Mouse (Mus musculus): Measurements from ENCODE around the gene Alox12.

The Alox12 gene

GRCm38 (mm10) chr11:70219873-70220272, 35.3 kb downstream of the Alox12 start:
- DNase-seq, result no peak

GRCm38 (mm10) chr11:70218741-70219470, 36.2 kb downstream of the Alox12 start:
- no peak for DNase-seq

DNA sequence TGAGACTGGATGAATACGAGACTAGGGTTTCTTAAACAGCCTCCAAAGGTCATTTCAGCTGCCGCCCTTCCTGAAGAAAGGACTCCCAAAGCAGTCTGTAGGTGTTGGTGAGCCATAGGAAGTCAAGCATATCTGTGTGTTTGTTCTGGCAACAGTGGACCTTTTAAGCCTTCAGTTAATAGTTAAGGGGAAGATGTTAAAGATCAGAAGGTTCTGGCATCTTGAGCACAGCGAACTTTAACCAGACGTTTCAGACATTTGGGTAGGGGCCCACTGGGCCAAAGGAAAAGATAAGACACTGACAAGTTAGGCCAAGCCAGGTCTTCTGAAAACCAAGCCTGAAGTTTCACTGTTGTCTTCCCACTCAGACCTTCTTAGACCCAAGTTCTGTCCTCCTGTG, 37.1 kb downstream of the Alox12 start:
- DNase-seq, result no peak

DNA sequence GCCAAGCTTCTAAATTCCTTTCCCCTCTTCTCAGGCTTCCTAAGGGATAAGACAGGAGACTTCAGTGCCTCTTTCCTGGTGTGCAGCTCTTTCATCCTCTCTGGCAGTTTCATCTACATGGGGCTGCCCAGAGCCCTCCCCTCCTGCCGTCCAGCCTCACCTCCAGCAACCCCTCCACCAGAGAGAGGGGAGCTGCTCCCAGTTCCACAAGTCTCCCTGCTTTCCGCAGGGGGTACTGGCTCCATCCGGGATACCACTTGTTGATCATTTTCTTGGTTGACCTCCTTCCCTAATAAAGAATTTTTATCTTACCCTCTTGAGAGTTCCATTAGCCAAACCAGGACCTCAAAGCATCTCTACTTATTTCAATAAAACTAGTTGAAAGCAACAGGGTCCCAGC, 39.0 kb downstream of the Alox12 start:
- no peak for DNase-seq

DNA sequence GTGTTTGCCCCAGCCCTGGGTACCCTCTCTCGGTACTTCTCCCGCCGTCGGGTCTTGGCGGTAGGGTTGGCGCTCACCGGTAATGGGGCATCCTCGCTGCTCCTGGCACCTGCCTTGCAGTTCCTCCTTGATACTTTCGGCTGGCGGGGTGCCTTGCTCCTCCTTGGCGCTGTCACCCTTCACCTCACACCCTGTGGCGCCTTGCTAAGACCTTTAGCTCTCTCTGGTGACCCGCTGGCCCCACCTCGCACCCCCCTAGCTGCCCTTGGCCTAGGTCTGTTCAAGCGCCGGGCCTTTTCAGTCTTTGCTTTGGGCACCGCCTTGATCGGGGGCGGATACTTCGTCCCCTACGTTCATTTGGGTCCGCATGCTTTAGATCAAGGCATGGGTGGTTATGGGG, 39.9 kb downstream of the Alox12 start:
- DNase-seq, result no peak

GRCm38 (mm10) chr11:70214856-70215209, 40.3 kb downstream of the Alox12 start:
- DNase-seq, result no peak

DNA sequence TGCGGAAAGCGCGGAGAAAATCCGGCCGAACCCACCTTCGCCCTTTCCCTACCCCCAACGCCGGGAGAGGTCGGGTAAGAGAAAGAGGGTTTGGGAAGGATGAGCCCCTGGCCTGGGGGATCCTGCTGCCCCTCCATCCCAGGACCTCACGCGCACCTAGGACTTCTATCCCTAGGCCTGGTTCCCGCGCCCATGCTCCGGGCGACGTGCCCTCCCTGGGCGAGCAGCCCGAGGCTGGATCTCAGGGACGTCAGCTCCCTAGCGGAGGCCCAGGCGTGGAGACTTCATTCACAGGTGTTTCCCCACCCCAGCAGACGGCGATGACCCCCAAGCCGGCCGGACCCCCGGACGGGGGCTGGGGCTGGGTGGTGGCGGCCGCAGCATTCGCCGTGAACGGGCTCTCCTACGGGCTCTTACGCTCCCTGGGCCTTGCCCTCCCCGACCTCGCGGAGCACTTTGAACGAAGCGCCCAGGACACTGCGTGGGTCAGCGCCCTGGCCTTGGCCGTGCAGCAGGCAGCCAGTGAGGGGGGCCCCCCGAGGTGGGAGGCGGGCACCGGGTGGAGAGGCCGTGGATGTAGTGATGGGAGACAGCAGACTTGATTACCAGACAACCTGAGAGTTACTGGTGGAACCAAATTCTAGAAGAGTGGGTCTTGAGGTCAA, 40.8 kb downstream of the Alox12 start:
- no peak for DNase-seq

- no peak for DNase-seq
Measured at GRCm38 (mm10) chr11:70213736-70214135, 41.4 kb downstream of the Alox12 start.

GRCm38 (mm10) chr11:70212896-70213295, 42.3 kb downstream of the Alox12 start:
- DNase-seq, result peak; percentile 58

- DNase-seq, result no peak
Measured at GRCm38 (mm10) chr11:70212423-70212822, 42.7 kb downstream of the Alox12 start, which contains the start of gene Slc16a11. Gene Slc16a11, plus strand, starts transcription at chr11:70212752.

DNA sequence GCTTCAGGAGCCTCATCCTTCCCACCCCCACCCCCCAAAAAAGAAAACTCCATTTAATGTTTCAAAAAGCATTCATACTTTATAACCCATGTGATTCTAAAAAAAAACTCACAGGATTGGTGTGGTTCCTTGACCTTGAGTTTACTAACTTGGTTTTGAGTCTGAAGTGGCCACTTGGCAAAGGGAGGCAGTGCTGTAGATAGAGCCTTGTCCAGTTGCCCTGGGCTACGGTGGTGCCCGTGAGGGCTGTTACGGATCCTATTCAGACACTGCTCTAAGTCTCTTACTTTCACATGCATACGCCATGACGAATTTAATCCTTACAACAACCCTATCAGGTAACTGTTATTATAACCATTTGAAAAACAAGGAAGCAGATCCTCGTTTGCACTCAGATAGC, 43.2 kb downstream of the Alox12 start:
- no peak for DNase-seq

- no peak for DNase-seq
Measured at GRCm38 (mm10) chr11:70210681-70211080, 44.5 kb downstream of the Alox12 start.

DNA sequence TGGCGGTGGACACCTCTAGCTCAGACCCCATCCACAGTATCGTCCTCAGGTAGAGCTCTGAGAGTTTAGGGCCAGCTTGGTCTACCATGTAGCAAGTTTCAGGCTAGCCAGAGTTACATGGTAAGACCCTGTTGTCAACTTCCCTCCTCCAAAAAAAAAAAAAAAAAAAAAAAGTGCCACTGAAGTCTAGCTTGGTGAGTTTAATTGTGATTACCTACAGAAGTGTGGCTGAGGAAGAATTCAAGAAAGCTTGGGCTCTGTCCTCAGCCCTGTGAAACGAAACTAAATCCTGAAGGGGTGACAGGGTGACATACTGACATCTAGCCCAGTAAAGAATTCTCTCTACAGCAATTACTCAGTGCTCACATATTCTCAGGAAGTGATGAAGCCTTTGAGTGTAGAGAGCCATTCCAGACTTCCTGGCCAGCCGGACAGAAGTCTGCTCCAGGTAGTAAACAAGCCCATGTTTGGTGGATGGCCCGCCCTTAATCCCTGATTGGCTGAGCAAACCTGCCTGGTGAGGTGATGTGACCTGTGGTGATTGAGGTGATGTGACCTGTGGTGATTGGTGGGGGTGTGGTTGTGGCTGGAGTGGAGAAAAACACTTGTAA, 46.3 kb downstream of the Alox12 start:
- no peak for DNase-seq

GRCm38 (mm10) chr11:70207283-70207682, 47.9 kb downstream of the Alox12 start:
- no peak for DNase-seq

- DNase-seq, result no peak
Measured at GRCm38 (mm10) chr11:70206801-70207200, 48.4 kb downstream of the Alox12 start.

GRCm38 (mm10) chr11:70201691-70202090, 53.5 kb downstream of the Alox12 start:
- DNase-seq, result peak; percentile 82

DNA sequence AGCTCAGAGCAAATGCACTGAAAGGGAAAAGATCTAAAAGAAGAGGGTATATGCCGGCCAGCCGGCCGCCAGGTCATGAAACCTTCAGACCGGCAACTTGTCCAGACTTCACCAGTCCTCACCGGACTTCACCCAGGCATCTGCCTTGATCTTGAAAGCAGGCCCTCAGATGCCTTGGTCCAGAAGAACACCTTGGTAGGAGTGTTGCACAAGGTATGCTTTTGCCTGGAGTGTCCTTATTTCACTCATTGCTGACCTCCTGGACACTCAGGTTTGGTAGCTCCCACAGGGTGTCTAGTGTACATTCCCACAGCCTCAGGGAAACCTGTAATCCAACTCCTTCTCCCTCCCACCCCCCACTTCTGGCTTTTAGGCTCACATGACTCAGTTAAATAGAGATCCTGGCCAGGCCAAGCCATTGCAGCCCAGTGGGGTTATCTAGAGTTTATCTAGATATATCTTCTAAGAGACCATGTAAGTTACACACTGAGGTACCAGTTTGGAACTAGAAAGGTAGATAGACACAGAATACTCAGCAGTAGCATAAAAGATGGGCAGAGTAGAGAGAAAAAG, 55.0 kb downstream of the Alox12 start:
- no peak for DNase-seq

- no peak for DNase-seq
Measured at GRCm38 (mm10) chr11:70199107-70199506, 56.0 kb downstream of the Alox12 start.

DNA sequence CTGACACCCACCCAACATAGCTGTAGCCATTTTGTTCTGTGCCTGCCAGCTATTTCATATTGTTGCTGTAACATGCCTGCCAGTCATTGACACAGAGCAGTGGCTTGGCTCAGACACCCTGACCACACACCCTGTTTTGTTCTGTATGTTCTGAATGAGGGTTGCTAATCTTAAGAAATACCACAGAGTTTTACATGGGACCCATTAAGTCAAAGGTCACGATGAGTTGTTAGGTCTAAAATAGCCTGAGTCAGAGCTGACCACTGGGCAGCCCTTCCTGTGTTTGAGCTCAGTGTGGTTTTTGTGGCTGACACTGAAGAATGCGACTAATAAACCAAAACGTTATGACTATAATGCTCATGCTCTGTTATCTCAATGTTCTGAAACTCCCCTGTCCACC, 56.8 kb downstream of the Alox12 start:
- no peak for DNase-seq

- DNase-seq, result no peak
Measured at GRCm38 (mm10) chr11:70193354-70194285, 61.5 kb downstream of the Alox12 start.

GRCm38 (mm10) chr11:70192157-70192556, 63.0 kb downstream of the Alox12 start:
- DNase-seq, result no peak
